Mouse (Mus musculus) kidney, embryonic 15.5 days (tissue): ENCODE measurements around the gene Mfng. TPM values are rescaled to one million over a fixed set of nuclear protein-coding genes. Genes with fewer than 3 reads are reported as not detected.

Source experiments
- ATAC-seq: fragments of 200-750 bp; cut with Nextera tagmentation; replicated peaks from 2 replicates; pipeline ENCODE4 v1.8.0; 2017; ENCODE audit warnings: moderate TSS enrichment; ENCODE audit not compliant: low FRiP score
- H3K27ac ChIP-seq: fragments of 300-500 bp; sonication (generic); 2 replicates; pipeline ENCODE4 v1.5.1; 2015; ENCODE audit warnings: mild to moderate bottlenecking, inconsistent platforms
- H3K27me3 ChIP-seq: fragments of 300-500 bp; sonication (generic); 2 replicates; pipeline ENCODE4 v1.6.1; 2015; ENCODE audit warnings: inconsistent platforms
- H3K36me3 ChIP-seq: fragments of 300-500 bp; sonication (generic); 2 replicates; pipeline ENCODE4 v1.6.1; 2015; ENCODE audit warnings: inconsistent platforms
- H3K4me1 ChIP-seq: fragments of 300-500 bp; sonication (generic); 2 replicates; pipeline ENCODE4 v1.6.1; 2015; ENCODE audit warnings: inconsistent platforms
- H3K4me2 ChIP-seq: fragments of 300-500 bp; sonication (generic); 2 replicates; pipeline ENCODE4 v1.6.1; 2015; ENCODE audit warnings: moderate library complexity, mild to moderate bottlenecking, inconsistent platforms
- H3K4me3 ChIP-seq: fragments of 300-500 bp; sonication (generic); replicated peaks from 2 replicates; pipeline ENCODE4 v1.5.1; 2015; ENCODE audit warnings: mild to moderate bottlenecking, inconsistent platforms
- H3K9ac ChIP-seq: fragments of 300-500 bp; sonication (generic); 2 replicates; pipeline ENCODE4 v1.6.1; 2015; ENCODE audit warnings: mild to moderate bottlenecking, inconsistent platforms
- H3K9me3 ChIP-seq: fragments of 300-500 bp; sonication (generic); replicated peaks from 2 replicates; pipeline ENCODE4 v1.6.1; 2016; ENCODE audit warnings: inconsistent platforms
- WGBS: fragments of 180-500 bp; shearing (Covaris S2); methylation state at CpG from one replicate; pipeline ENCODE4 v1.1.7; 2015; ENCODE audit warnings: mixed read lengths; 5-methylcytosine and 5-hydroxymethylcytosine counted together
- polyA plus RNA-seq: library from polyadenylated mRNA; unstranded; fragments of >200 nt; fragmentation: Nextera tagmentation; extraction: Ambion mirVana; gene quantifications from 2 replicates; pipeline ENCODE4 v1.2.1, GENCODE M21; 2015

Mfng gene
- polyA plus RNA-seq, 1 experiment from 2014 or later: 25.6 TPM

- Histone ChIP-seq H3K27ac (peak overlapping the region; percentile 78), H3K4me3 (peak overlapping the region; percentile 37), H3K9ac (no peak overlapping the region), H3K36me3 (peaks cover 22% of the 10 kb centered on the region), H3K27me3 (peaks cover 9% of the 10 kb centered on the region), H3K4me1 (peaks cover 37% of the 10 kb centered on the region), H3K9me3 (no peaks in the 10 kb centered on the region; the same call in 1 of the 2 replicates), H3K4me2 (peak overlapping the region; percentile 49)
- WGBS: 62% methylated on average over 19 of the region's 19 CpGs
- 0 out of 2 replicates have a peak, but pooled peaks have one; percentile 42 for ATAC-seq
Observed at GRCm38 (mm10) chr15:78771531-78772367, 1.5 kb downstream of the Mfng start.

GRCm38 (mm10) chr15:78770983-78771355 is 2.3 kb downstream of the Mfng start:
- H3K4me1 ChIP-seq: peaks cover 37% of the 10 kb centered on the region
- peak overlapping the region; percentile 78 for H3K27ac ChIP-seq
- H3K27me3 ChIP-seq: peaks cover 9% of the 10 kb centered on the region
- H3K4me3 ChIP-seq: peak overlapping the region; percentile 37
- H3K36me3 ChIP-seq: peaks cover 14% of the 10 kb centered on the region
- no peak for ATAC-seq
- H3K9me3 ChIP-seq: no peaks in the 10 kb centered on the region
- 16% methylated on average over 5 of the region's 5 CpGs for WGBS
- H3K9ac ChIP-seq: no peak overlapping the region
- H3K4me2 ChIP-seq: peak overlapping the region; percentile 49

- no peak for ATAC-seq
- H3K4me3 ChIP-seq: peak overlapping the region; percentile 37; the same call in 1 of the 2 replicates
- peaks cover 9% of the 10 kb centered on the region for H3K27me3 ChIP-seq
- H3K36me3 ChIP-seq: peaks cover 9% of the 10 kb centered on the region
- H3K4me2 ChIP-seq: peak overlapping the region; percentile 49
- no peaks in the 10 kb centered on the region for H3K9me3 ChIP-seq
- WGBS: 49% methylated on average over 9 of the region's 9 CpGs
- peaks cover 37% of the 10 kb centered on the region for H3K4me1 ChIP-seq
- peak overlapping the region; percentile 52 for H3K27ac ChIP-seq
- H3K9ac ChIP-seq: no peak overlapping the region
Observed at GRCm38 (mm10) chr15:78770234-78770982, 2.9 kb downstream of the Mfng start.

- 94% methylated on average over 4 of the region's 4 CpGs for WGBS
- Histone ChIP-seq H3K27ac (no peak overlapping the region), H3K36me3 (no peaks in the 10 kb centered on the region), H3K27me3 (peaks cover 9% of the 10 kb centered on the region), H3K4me2 (no peak overlapping the region), H3K9me3 (no peaks in the 10 kb centered on the region), H3K4me3 (no peak overlapping the region), H3K4me1 (peaks cover 34% of the 10 kb centered on the region), H3K9ac (no peak overlapping the region)
- ATAC-seq: no peak
Observed at GRCm38 (mm10) chr15:78769064-78769463, 4.2 kb downstream of the Mfng start.

GRCm38 (mm10) chr15:78763704-78764103 is 9.6 kb downstream of the Mfng start:
- no peak overlapping the region for H3K27ac ChIP-seq
- H3K9me3 ChIP-seq: no peaks in the 10 kb centered on the region
- no peaks in the 10 kb centered on the region for H3K4me1 ChIP-seq
- WGBS: 50% methylated on average over 5 of the region's 5 CpGs
- ATAC-seq: no peak
- no peaks in the 10 kb centered on the region for H3K27me3 ChIP-seq
- H3K4me2 ChIP-seq: no peak overlapping the region
- H3K9ac ChIP-seq: no peak overlapping the region
- no peaks in the 10 kb centered on the region for H3K36me3 ChIP-seq
- no peak overlapping the region for H3K4me3 ChIP-seq

GRCm38 (mm10) chr15:78763210-78763609 is 10.1 kb downstream of the Mfng start:
- H3K4me3 ChIP-seq: no peak overlapping the region
- no peaks in the 10 kb centered on the region for H3K27me3 ChIP-seq
- no peak for ATAC-seq
- H3K9ac ChIP-seq: no peak overlapping the region
- no peaks in the 10 kb centered on the region for H3K4me1 ChIP-seq
- no peak overlapping the region for H3K4me2 ChIP-seq
- H3K27ac ChIP-seq: no peak overlapping the region
- H3K9me3 ChIP-seq: no peaks in the 10 kb centered on the region
- WGBS: 32% methylated on average over 10 of the region's 10 CpGs
- H3K36me3 ChIP-seq: no peaks in the 10 kb centered on the region

GRCm38 (mm10) chr15:78761112-78761511 is 12.2 kb downstream of the Mfng start:
- no peak overlapping the region for H3K4me3 ChIP-seq
- no peaks in the 10 kb centered on the region for H3K9me3 ChIP-seq
- no peak overlapping the region for H3K9ac ChIP-seq
- H3K4me1 ChIP-seq: peaks cover 3% of the 10 kb centered on the region; the same call in 1 of the 2 replicates
- no peak overlapping the region for H3K4me2 ChIP-seq
- no peak for ATAC-seq
- H3K36me3 ChIP-seq: no peaks in the 10 kb centered on the region
- no peak overlapping the region for H3K27ac ChIP-seq
- WGBS: 82% methylated on average over 13 of the region's 13 CpGs
- no peaks in the 10 kb centered on the region for H3K27me3 ChIP-seq

- Histone ChIP-seq H3K4me2 (no peak overlapping the region), H3K4me3 (no peak overlapping the region), H3K27me3 (no peaks in the 10 kb centered on the region), H3K36me3 (no peaks in the 10 kb centered on the region), H3K27ac (no peak overlapping the region), H3K9ac (no peak overlapping the region), H3K9me3 (no peaks in the 10 kb centered on the region), H3K4me1 (peaks cover 10% of the 10 kb centered on the region)
- no peak for ATAC-seq
- 89% methylated on average over 6 of the region's 6 CpGs for WGBS
Observed at GRCm38 (mm10) chr15:78758132-78758531, 15.1 kb downstream of the Mfng start.

GRCm38 (mm10) chr15:78755966-78756725 is 17.1 kb downstream of the Mfng start:
- Histone ChIP-seq H3K9ac (no peak overlapping the region), H3K36me3 (no peaks in the 10 kb centered on the region), H3K4me2 (no peak overlapping the region), H3K4me1 (peaks cover 10% of the 10 kb centered on the region), H3K4me3 (no peak overlapping the region), H3K27ac (no peak overlapping the region), H3K9me3 (no peaks in the 10 kb centered on the region), H3K27me3 (no peaks in the 10 kb centered on the region)
- ATAC-seq: no peak
- WGBS: 60% methylated on average over 12 of the region's 12 CpGs

- Histone ChIP-seq H3K9ac (no peak overlapping the region), H3K27ac (no peak overlapping the region), H3K4me2 (no peak overlapping the region), H3K36me3 (no peaks in the 10 kb centered on the region), H3K27me3 (no peaks in the 10 kb centered on the region), H3K4me1 (peaks cover 10% of the 10 kb centered on the region), H3K9me3 (no peaks in the 10 kb centered on the region), H3K4me3 (no peak overlapping the region)
- 50% methylated on average over 3 of the region's 3 CpGs for WGBS
- ATAC-seq: no peak
Observed at GRCm38 (mm10) chr15:78755226-78755625, 18.0 kb downstream of the Mfng start.

- WGBS: 82% methylated on average over 5 of the region's 5 CpGs
- Histone ChIP-seq H3K9me3 (no peaks in the 10 kb centered on the region), H3K27me3 (no peaks in the 10 kb centered on the region), H3K4me3 (no peak overlapping the region), H3K27ac (no peak overlapping the region), H3K36me3 (no peaks in the 10 kb centered on the region), H3K9ac (no peak overlapping the region), H3K4me1 (peaks cover 10% of the 10 kb centered on the region), H3K4me2 (no peak overlapping the region)
- no peak for ATAC-seq
Observed at GRCm38 (mm10) chr15:78754144-78754543, 19.1 kb downstream of the Mfng start.

GRCm38 (mm10) chr15:78752991-78753390 is 20.3 kb downstream of the Mfng start:
- no peaks in the 10 kb centered on the region for H3K36me3 ChIP-seq
- no peak overlapping the region for H3K4me2 ChIP-seq
- no peaks in the 10 kb centered on the region for H3K27me3 ChIP-seq
- H3K4me1 ChIP-seq: peaks cover 10% of the 10 kb centered on the region
- no peak overlapping the region for H3K4me3 ChIP-seq
- H3K9me3 ChIP-seq: no peaks in the 10 kb centered on the region
- H3K27ac ChIP-seq: no peak overlapping the region
- ATAC-seq: peak; percentile 31; the same call in 1 of the 2 replicates
- H3K9ac ChIP-seq: no peak overlapping the region
